Mouse (Mus musculus): Measurements from ENCODE around the gene Eif4g3. TPM values are rescaled to one million over a fixed set of nuclear protein-coding genes. Genes with fewer than 3 reads are reported as not detected.

The Eif4g3 gene
- polyA plus RNA-seq, 1 experiment from 2014 or later, result 48.6 TPM

- H3K9ac ChIP-seq (replicated peaks), result no peak overlapping the region
- H3K4me3 ChIP-seq, result no peak overlapping the region
- H3K36me3 ChIP-seq, result peaks cover 25% of the 10 kb centered on the region
- H3K4me1 ChIP-seq, result peaks cover 16% of the 10 kb centered on the region; the same call in 1 of the 2 replicates
- no peak for ATAC-seq (replicated peaks)
- no peaks in the 10 kb centered on the region for H3K27me3 ChIP-seq
- H3K9me3 ChIP-seq, result no peaks in the 10 kb centered on the region
- 83% methylated on average over 7 of the region's 7 CpGs for WGBS
- no peak overlapping the region for H3K27ac ChIP-seq (replicated peaks)
- H3K4me2 ChIP-seq (replicated peaks), result no peak overlapping the region
Measured at GRCm38 (mm10) chr4:138127781-138128180, 135.0 kb downstream of the Eif4g3 start.

- no peak overlapping the region for H3K27ac ChIP-seq (replicated peaks)
- ATAC-seq (replicated peaks), result no peak
- H3K27me3 ChIP-seq, result no peaks in the 10 kb centered on the region
- 82% methylated on average over 2 of the region's 2 CpGs for WGBS
- peaks cover 25% of the 10 kb centered on the region for H3K36me3 ChIP-seq
- no peak overlapping the region for H3K9ac ChIP-seq (replicated peaks)
- H3K4me2 ChIP-seq (replicated peaks), result no peak overlapping the region
- no peak overlapping the region for H3K4me3 ChIP-seq
- H3K4me1 ChIP-seq, result 0 out of 2 replicates have a peak, but pooled peaks cover 4% of the 10 kb centered on the region
- H3K9me3 ChIP-seq, result no peaks in the 10 kb centered on the region
Measured at GRCm38 (mm10) chr4:138130149-138130548, 137.3 kb downstream of the Eif4g3 start.

GRCm38 (mm10) chr4:138131226-138131625, 138.4 kb downstream of the Eif4g3 start:
- no peak overlapping the region for H3K9ac ChIP-seq (replicated peaks)
- no peaks in the 10 kb centered on the region for H3K27me3 ChIP-seq
- H3K27ac ChIP-seq (replicated peaks), result no peak overlapping the region
- ATAC-seq (replicated peaks), result no peak
- 68% methylated on average over 9 of the region's 9 CpGs for WGBS
- H3K9me3 ChIP-seq, result no peaks in the 10 kb centered on the region
- peaks cover 19% of the 10 kb centered on the region for H3K36me3 ChIP-seq
- no peak overlapping the region for H3K4me3 ChIP-seq
- H3K4me2 ChIP-seq (replicated peaks), result no peak overlapping the region
- H3K4me1 ChIP-seq, result 0 out of 2 replicates have a peak, but pooled peaks cover 4% of the 10 kb centered on the region

GRCm38 (mm10) chr4:138131716-138132115, 138.9 kb downstream of the Eif4g3 start:
- Histone ChIP-seq H3K9me3 (no peaks in the 10 kb centered on the region), H3K36me3 (peaks cover 14% of the 10 kb centered on the region), H3K4me2 (replicated peaks) (no peak overlapping the region), H3K4me3 (no peak overlapping the region), H3K27me3 (no peaks in the 10 kb centered on the region), H3K9ac (replicated peaks) (no peak overlapping the region), H3K4me1 (0 out of 2 replicates have a peak, but pooled peaks cover 4% of the 10 kb centered on the region), H3K27ac (replicated peaks) (no peak overlapping the region)
- no peak for ATAC-seq (replicated peaks)
- 81% methylated on average over 3 of the region's 3 CpGs for WGBS

- no peaks in the 10 kb centered on the region for H3K9me3 ChIP-seq
- H3K4me2 ChIP-seq (replicated peaks), result no peak overlapping the region
- no peak overlapping the region for H3K9ac ChIP-seq (replicated peaks)
- H3K4me3 ChIP-seq, result no peak overlapping the region
- ATAC-seq (replicated peaks), result no peak
- 0 out of 2 replicates have a peak, but pooled peaks cover 4% of the 10 kb centered on the region for H3K4me1 ChIP-seq
- H3K27ac ChIP-seq (replicated peaks), result no peak overlapping the region
- H3K27me3 ChIP-seq, result no peaks in the 10 kb centered on the region
- H3K36me3 ChIP-seq, result peaks cover 3% of the 10 kb centered on the region; the same call in 1 of the 2 replicates
- WGBS, result 91% methylated on average over 9 of the region's 9 CpGs
Measured at GRCm38 (mm10) chr4:138133360-138133759, 140.5 kb downstream of the Eif4g3 start.

GRCm38 (mm10) chr4:138137336-138137735, 144.5 kb downstream of the Eif4g3 start:
- no peaks in the 10 kb centered on the region for H3K27me3 ChIP-seq
- no peak for ATAC-seq (replicated peaks)
- no peak overlapping the region for H3K4me3 ChIP-seq
- H3K36me3 ChIP-seq, result peaks cover 3% of the 10 kb centered on the region; the same call in 1 of the 2 replicates
- H3K4me2 ChIP-seq (replicated peaks), result no peak overlapping the region
- no peak overlapping the region for H3K27ac ChIP-seq (replicated peaks)
- no peak overlapping the region for H3K9ac ChIP-seq (replicated peaks)
- no peaks in the 10 kb centered on the region for H3K4me1 ChIP-seq
- H3K9me3 ChIP-seq, result no peaks in the 10 kb centered on the region
- 53% methylated on average over 4 of the region's 4 CpGs for WGBS

GRCm38 (mm10) chr4:138137804-138138203, 145.0 kb downstream of the Eif4g3 start:
- no peak overlapping the region for H3K9ac ChIP-seq (replicated peaks)
- no peaks in the 10 kb centered on the region for H3K27me3 ChIP-seq
- H3K9me3 ChIP-seq, result no peaks in the 10 kb centered on the region
- H3K36me3 ChIP-seq, result no peaks in the 10 kb centered on the region; the same call in 1 of the 2 replicates
- no peak for ATAC-seq (replicated peaks)
- no peak overlapping the region for H3K4me3 ChIP-seq
- no peaks in the 10 kb centered on the region for H3K4me1 ChIP-seq
- WGBS, result 87% methylated on average over 17 of the region's 17 CpGs
- H3K27ac ChIP-seq (replicated peaks), result no peak overlapping the region
- no peak overlapping the region for H3K4me2 ChIP-seq (replicated peaks)

- WGBS, result 81% methylated on average over 7 of the region's 7 CpGs
- Histone ChIP-seq H3K27ac (replicated peaks) (no peak overlapping the region), H3K4me3 (no peak overlapping the region), H3K9me3 (no peaks in the 10 kb centered on the region), H3K27me3 (no peaks in the 10 kb centered on the region), H3K4me2 (replicated peaks) (no peak overlapping the region), H3K9ac (replicated peaks) (no peak overlapping the region), H3K4me1 (no peaks in the 10 kb centered on the region), H3K36me3 (no peaks in the 10 kb centered on the region)
- ATAC-seq (replicated peaks), result no peak
Measured at GRCm38 (mm10) chr4:138138219-138138618, 145.4 kb downstream of the Eif4g3 start.

- Histone ChIP-seq H3K4me3 (no peak overlapping the region), H3K9me3 (no peaks in the 10 kb centered on the region), H3K9ac (replicated peaks) (no peak overlapping the region), H3K4me1 (no peaks in the 10 kb centered on the region), H3K4me2 (replicated peaks) (no peak overlapping the region), H3K36me3 (no peaks in the 10 kb centered on the region), H3K27ac (replicated peaks) (no peak overlapping the region), H3K27me3 (no peaks in the 10 kb centered on the region)
- 92% methylated on average over 7 of the region's 7 CpGs for WGBS
- no peak for ATAC-seq (replicated peaks)
Measured at GRCm38 (mm10) chr4:138141358-138141757, 148.5 kb downstream of the Eif4g3 start.

- H3K27ac ChIP-seq (replicated peaks), result no peak overlapping the region
- no peaks in the 10 kb centered on the region for H3K27me3 ChIP-seq
- ATAC-seq (replicated peaks), result no peak
Measured at GRCm38 (mm10) chr4:138147176-138147575, 154.4 kb downstream of the Eif4g3 start.

GRCm38 (mm10) chr4:138149977-138150376, 157.2 kb downstream of the Eif4g3 start:
- H3K4me2 ChIP-seq (replicated peaks), result no peak overlapping the region
- H3K4me3 ChIP-seq, result no peak overlapping the region
- no peak overlapping the region for H3K27ac ChIP-seq (replicated peaks)
- H3K27me3 ChIP-seq, result no peaks in the 10 kb centered on the region
- no peak overlapping the region for H3K9ac ChIP-seq (replicated peaks)
- WGBS, result 95% methylated on average over 4 of the region's 4 CpGs
- H3K4me1 ChIP-seq, result no peaks in the 10 kb centered on the region
- no peaks in the 10 kb centered on the region for H3K9me3 ChIP-seq
- H3K36me3 ChIP-seq, result peaks cover 15% of the 10 kb centered on the region; the same call in 1 of the 2 replicates
- ATAC-seq (replicated peaks), result no peak

More at GRCm38 (mm10) chr4:138147176-138147575, 154.4 kb downstream of the Eif4g3 start:
- Histone ChIP-seq H3K4me3 (no peak overlapping the region), H3K9me3 (no peaks in the 10 kb centered on the region), H3K36me3 (peaks cover 4% of the 10 kb centered on the region; the same call in 1 of the 2 replicates), H3K4me2 (replicated peaks) (no peak overlapping the region), H3K9ac (replicated peaks) (no peak overlapping the region), H3K4me1 (no peaks in the 10 kb centered on the region)
- WGBS, result 79% methylated on average over 8 of the region's 8 CpGs

GRCm38 (mm10) chr4:138151226-138151625, 158.4 kb downstream of the Eif4g3 start:
- no peak overlapping the region for H3K27ac ChIP-seq (replicated peaks)
- no peak overlapping the region for H3K4me2 ChIP-seq (replicated peaks)
- WGBS, result 94% methylated on average over 9 of the region's 9 CpGs
- H3K9ac ChIP-seq (replicated peaks), result no peak overlapping the region
- no peaks in the 10 kb centered on the region for H3K4me1 ChIP-seq
- no peaks in the 10 kb centered on the region for H3K9me3 ChIP-seq
- no peak overlapping the region for H3K4me3 ChIP-seq
- H3K27me3 ChIP-seq, result no peaks in the 10 kb centered on the region
- H3K36me3 ChIP-seq, result peaks cover 15% of the 10 kb centered on the region; the same call in 1 of the 2 replicates
- ATAC-seq (replicated peaks), result no peak

GRCm38 (mm10) chr4:138153980-138154379, 161.2 kb downstream of the Eif4g3 start:
- Histone ChIP-seq H3K36me3 (peaks cover 34% of the 10 kb centered on the region), H3K4me1 (no peaks in the 10 kb centered on the region), H3K4me2 (replicated peaks) (no peak overlapping the region), H3K27ac (replicated peaks) (no peak overlapping the region), H3K9ac (replicated peaks) (no peak overlapping the region), H3K27me3 (no peaks in the 10 kb centered on the region), H3K9me3 (no peaks in the 10 kb centered on the region), H3K4me3 (no peak overlapping the region)
- ATAC-seq (replicated peaks), result no peak
- 51% methylated on average over 3 of the region's 3 CpGs for WGBS

Data from forebrain, embryonic 15.5 days (tissue).